Mouse (Mus musculus): ENCODE measurements at regions not wholly inside any gene's neighbourhood (a gene's known extent, or its start where the extent isn't known, plus 50 kb on each side); places are given as distances from the start of the nearest gene placed in this dataset.

- TF ChIP-seq GATA2 (IDR thresholded peaks at IDR 0.05; ENCODE audit: borderline replicate concordance, low read depth, low read length): no peak
- no peak for TF ChIP-seq TAL1 (conservative IDR thresholded peaks at IDR 0.05; ENCODE audit: low read depth, low read length)
- no peak for TF ChIP-seq CTCF (IDR thresholded peaks at IDR 0.05; ENCODE audit: low read depth, low read length)
- no peak for TF ChIP-seq GATA1 (IDR thresholded peaks at IDR 0.05; ENCODE audit: borderline replicate concordance, low read length)
- TF ChIP-seq POLR2AphosphoS5 (IDR thresholded peaks at IDR 0.05; ENCODE audit: insufficient replicate concordance, low read depth, low read length): no peak
- no peak for ATAC-seq (ENCODE audit: extremely low read depth, insufficient number of reproducible peaks, low FRiP score, poor library complexity, severe bottlenecking)
- no peaks in the 10 kb centered on the region for H3K4me1 ChIP-seq (ENCODE audit: insufficient read depth, low read depth, low read length)
- H3K27me3 ChIP-seq (ENCODE audit: insufficient read depth, low read length): no peaks in the 10 kb centered on the region
- H3K9me3 ChIP-seq (replicated peaks): peaks cover 96% of the 10 kb centered on the region
- no peak overlapping the region for H3K4me3 ChIP-seq (ENCODE audit: low read depth, low read length)
- H3K36me3 ChIP-seq (replicated peaks): no peaks in the 10 kb centered on the region
- DNase-seq (ENCODE audit: low spot score): no peak
Measured at GRCm38 (mm10) chr4:153310641-153311040, 172.0 kb downstream of the Ajap1 start.

GRCm38 (mm10) chr4:153303521-153303920, 179.1 kb downstream of the Ajap1 start:
- H3K36me3 ChIP-seq (replicated peaks): no peaks in the 10 kb centered on the region
- ATAC-seq (ENCODE audit: extremely low read depth, insufficient number of reproducible peaks, low FRiP score, poor library complexity, severe bottlenecking): no peak
- no peak overlapping the region for H3K4me3 ChIP-seq (ENCODE audit: low read depth, low read length)
- no peaks in the 10 kb centered on the region for H3K27me3 ChIP-seq (ENCODE audit: insufficient read depth, low read length)
- DNase-seq (ENCODE audit: low spot score): no peak
- H3K9me3 ChIP-seq (replicated peaks): peaks cover 94% of the 10 kb centered on the region
- H3K4me1 ChIP-seq (ENCODE audit: insufficient read depth, low read depth, low read length): no peaks in the 10 kb centered on the region
- TF ChIP-seq GATA1 (IDR thresholded peaks at IDR 0.05; ENCODE audit: borderline replicate concordance, low read length) (no peak), TAL1 (conservative IDR thresholded peaks at IDR 0.05; ENCODE audit: low read depth, low read length) (no peak), GATA2 (IDR thresholded peaks at IDR 0.05; ENCODE audit: borderline replicate concordance, low read depth, low read length) (no peak), CTCF (IDR thresholded peaks at IDR 0.05; ENCODE audit: low read depth, low read length) (no peak), POLR2AphosphoS5 (IDR thresholded peaks at IDR 0.05; ENCODE audit: insufficient replicate concordance, low read depth, low read length) (no peak)

- TF ChIP-seq POLR2AphosphoS5 (IDR thresholded peaks at IDR 0.05; ENCODE audit: insufficient replicate concordance, low read depth, low read length) (no peak), GATA2 (IDR thresholded peaks at IDR 0.05; ENCODE audit: borderline replicate concordance, low read depth, low read length) (no peak), GATA1 (IDR thresholded peaks at IDR 0.05; ENCODE audit: borderline replicate concordance, low read length) (no peak), CTCF (IDR thresholded peaks at IDR 0.05; ENCODE audit: low read depth, low read length) (no peak), TAL1 (conservative IDR thresholded peaks at IDR 0.05; ENCODE audit: low read depth, low read length) (no peak)
- Histone ChIP-seq H3K27me3 (ENCODE audit: insufficient read depth, low read length) (no peaks in the 10 kb centered on the region), H3K9me3 (replicated peaks) (peaks cover 94% of the 10 kb centered on the region), H3K36me3 (replicated peaks) (no peaks in the 10 kb centered on the region), H3K4me3 (ENCODE audit: low read depth, low read length) (no peak overlapping the region), H3K4me1 (ENCODE audit: insufficient read depth, low read depth, low read length) (no peaks in the 10 kb centered on the region)
- no peak for ATAC-seq (ENCODE audit: extremely low read depth, insufficient number of reproducible peaks, low FRiP score, poor library complexity, severe bottlenecking)
- DNase-seq (ENCODE audit: low spot score): no peak
Measured at GRCm38 (mm10) chr4:153302855-153303254, 179.8 kb downstream of the Ajap1 start.

- H3K4me1 ChIP-seq (ENCODE audit: insufficient read depth, low read depth, low read length): no peaks in the 10 kb centered on the region
- no peaks in the 10 kb centered on the region for H3K27me3 ChIP-seq (ENCODE audit: insufficient read depth, low read length)
- ATAC-seq (ENCODE audit: extremely low read depth, insufficient number of reproducible peaks, low FRiP score, poor library complexity, severe bottlenecking) (no peak), DNase-seq (ENCODE audit: low spot score) (no peak)
- H3K36me3 ChIP-seq (replicated peaks): no peaks in the 10 kb centered on the region
- no peak for TF ChIP-seq CTCF (IDR thresholded peaks at IDR 0.05; ENCODE audit: low read depth, low read length)
- TF ChIP-seq POLR2AphosphoS5 (IDR thresholded peaks at IDR 0.05; ENCODE audit: insufficient replicate concordance, low read depth, low read length): no peak
- H3K9me3 ChIP-seq (replicated peaks): peaks cover 95% of the 10 kb centered on the region
- H3K4me3 ChIP-seq (ENCODE audit: low read depth, low read length): no peak overlapping the region
Measured at GRCm38 (mm10) chr4:153298277-153298676, 184.3 kb downstream of the Ajap1 start.

- Histone ChIP-seq H3K9me3 (replicated peaks) (peaks cover 93% of the 10 kb centered on the region), H3K4me3 (ENCODE audit: low read depth, low read length) (no peak overlapping the region), H3K36me3 (replicated peaks) (no peaks in the 10 kb centered on the region), H3K4me1 (ENCODE audit: insufficient read depth, low read depth, low read length) (no peaks in the 10 kb centered on the region), H3K27me3 (ENCODE audit: insufficient read depth, low read length) (no peaks in the 10 kb centered on the region)
- ATAC-seq (ENCODE audit: extremely low read depth, insufficient number of reproducible peaks, low FRiP score, poor library complexity, severe bottlenecking) (no peak), DNase-seq (ENCODE audit: low spot score) (no peak)
- TF ChIP-seq GATA2 (IDR thresholded peaks at IDR 0.05; ENCODE audit: borderline replicate concordance, low read depth, low read length) (no peak), TAL1 (conservative IDR thresholded peaks at IDR 0.05; ENCODE audit: low read depth, low read length) (no peak), CTCF (IDR thresholded peaks at IDR 0.05; ENCODE audit: low read depth, low read length) (no peak), POLR2AphosphoS5 (IDR thresholded peaks at IDR 0.05; ENCODE audit: insufficient replicate concordance, low read depth, low read length) (no peak), GATA1 (IDR thresholded peaks at IDR 0.05; ENCODE audit: borderline replicate concordance, low read length) (no peak)
Measured at GRCm38 (mm10) chr4:153294828-153295227, 187.8 kb downstream of the Ajap1 start.

- DNase-seq (ENCODE audit: low spot score): no peak
- Histone ChIP-seq H3K27me3 (ENCODE audit: insufficient read depth, low read length) (no peaks in the 10 kb centered on the region), H3K4me1 (ENCODE audit: insufficient read depth, low read depth, low read length) (no peaks in the 10 kb centered on the region), H3K9me3 (replicated peaks) (peaks cover 92% of the 10 kb centered on the region), H3K36me3 (replicated peaks) (no peaks in the 10 kb centered on the region), H3K4me3 (ENCODE audit: low read depth, low read length) (no peak overlapping the region)
- no peak for ATAC-seq (ENCODE audit: extremely low read depth, insufficient number of reproducible peaks, low FRiP score, poor library complexity, severe bottlenecking)
- TF ChIP-seq CTCF (IDR thresholded peaks at IDR 0.05; ENCODE audit: low read depth, low read length): no peak
- no peak for TF ChIP-seq GATA2 (IDR thresholded peaks at IDR 0.05; ENCODE audit: borderline replicate concordance, low read depth, low read length)
- TF ChIP-seq POLR2AphosphoS5 (IDR thresholded peaks at IDR 0.05; ENCODE audit: insufficient replicate concordance, low read depth, low read length): no peak
- TF ChIP-seq TAL1 (conservative IDR thresholded peaks at IDR 0.05; ENCODE audit: low read depth, low read length): no peak
- no peak for TF ChIP-seq GATA1 (IDR thresholded peaks at IDR 0.05; ENCODE audit: borderline replicate concordance, low read length)
Measured at GRCm38 (mm10) chr4:153293137-153293536, 189.5 kb downstream of the Ajap1 start.

GRCm38 (mm10) chr4:153288362-153288761, 194.2 kb downstream of the Ajap1 start:
- H3K36me3 ChIP-seq (replicated peaks): no peaks in the 10 kb centered on the region
- H3K9me3 ChIP-seq (replicated peaks): peaks cover 91% of the 10 kb centered on the region
- no peak for DNase-seq (ENCODE audit: low spot score)
- no peaks in the 10 kb centered on the region for H3K27me3 ChIP-seq (ENCODE audit: insufficient read depth, low read length)
- H3K4me1 ChIP-seq (ENCODE audit: insufficient read depth, low read depth, low read length): no peaks in the 10 kb centered on the region
- no peak overlapping the region for H3K4me3 ChIP-seq (ENCODE audit: low read depth, low read length)
- TF ChIP-seq GATA1 (IDR thresholded peaks at IDR 0.05; ENCODE audit: borderline replicate concordance, low read length) (no peak), CTCF (IDR thresholded peaks at IDR 0.05; ENCODE audit: low read depth, low read length) (no peak), POLR2AphosphoS5 (IDR thresholded peaks at IDR 0.05; ENCODE audit: insufficient replicate concordance, low read depth, low read length) (no peak), GATA2 (IDR thresholded peaks at IDR 0.05; ENCODE audit: borderline replicate concordance, low read depth, low read length) (no peak), TAL1 (conservative IDR thresholded peaks at IDR 0.05; ENCODE audit: low read depth, low read length) (no peak)
- no peak for ATAC-seq (ENCODE audit: extremely low read depth, insufficient number of reproducible peaks, low FRiP score, poor library complexity, severe bottlenecking)

Data from G1E (cell line).